Mouse (Mus musculus) liver, embryonic 15.5 days (tissue): ENCODE measurements around the gene Gm17651. TPM values are rescaled to one million over a fixed set of nuclear protein-coding genes. Genes with fewer than 3 reads are reported as not detected.
A peak's percentile ranks its signal among the peaks of the same experiment; 100 is the strongest.

Experiments used
- ATAC-seq: fragments of 200-750 bp; cut with Nextera tagmentation; 2 replicates; pipeline ENCODE4 v1.8.0; 2017; ENCODE audit warnings: moderate number of reproducible peaks, mild to moderate bottlenecking, moderate library complexity; ENCODE audit not compliant: insufficient read depth
- H3K27ac ChIP-seq: fragments of 300-500 bp; sonication (generic); replicated peaks from 2 replicates; pipeline ENCODE4 v1.5.1; 2015; ENCODE audit warnings: mild to moderate bottlenecking, inconsistent platforms
- H3K27me3 ChIP-seq: fragments of 300-500 bp; sonication (generic); 2 replicates; pipeline ENCODE4 v1.6.1; 2015; ENCODE audit warnings: mild to moderate bottlenecking, inconsistent platforms
- H3K36me3 ChIP-seq: fragments of 300-500 bp; sonication (generic); replicated peaks from 2 replicates; pipeline ENCODE4 v1.6.1; 2015; ENCODE audit warnings: moderate library complexity, mild to moderate bottlenecking, inconsistent platforms
- H3K4me1 ChIP-seq: fragments of 300-500 bp; sonication (generic); replicated peaks from 2 replicates; pipeline ENCODE4 v1.6.1; 2015; ENCODE audit warnings: inconsistent platforms
- H3K4me2 ChIP-seq: fragments of 300-500 bp; sonication (generic); 2 replicates; pipeline ENCODE4 v1.6.1; 2015; ENCODE audit warnings: moderate library complexity, mild to moderate bottlenecking, inconsistent platforms
- H3K4me3 ChIP-seq: fragments of 300-500 bp; sonication (generic); replicated peaks from 2 replicates; pipeline ENCODE4 v1.5.1; 2015; ENCODE audit warnings: mild to moderate bottlenecking, inconsistent platforms
- H3K9ac ChIP-seq: fragments of 300-500 bp; sonication (generic); 2 replicates; pipeline ENCODE4 v1.6.1; 2015; ENCODE audit warnings: moderate library complexity, mild to moderate bottlenecking, inconsistent platforms
- H3K9me3 ChIP-seq: fragments of 300-500 bp; sonication (generic); replicated peaks from 2 replicates; pipeline ENCODE4 v1.6.1; 2016; ENCODE audit warnings: inconsistent platforms
- WGBS: fragments of 180-500 bp; shearing (Covaris S2); methylation state at CpG from one replicate; pipeline ENCODE4 v1.1.7; 2015; ENCODE audit warnings: mixed read lengths; ENCODE audit not compliant: insufficient replicate concordance; 5-methylcytosine and 5-hydroxymethylcytosine counted together
- polyA plus RNA-seq: library from polyadenylated mRNA; unstranded; fragments of >200 nt; fragmentation: Nextera tagmentation; extraction: Ambion mirVana; gene quantifications from 2 replicates; pipeline ENCODE4 v1.2.1, GENCODE M21; 2015

Gm17651 gene
- polyA plus RNA-seq, 1 experiment from 2014 or later, result not detected

DNA sequence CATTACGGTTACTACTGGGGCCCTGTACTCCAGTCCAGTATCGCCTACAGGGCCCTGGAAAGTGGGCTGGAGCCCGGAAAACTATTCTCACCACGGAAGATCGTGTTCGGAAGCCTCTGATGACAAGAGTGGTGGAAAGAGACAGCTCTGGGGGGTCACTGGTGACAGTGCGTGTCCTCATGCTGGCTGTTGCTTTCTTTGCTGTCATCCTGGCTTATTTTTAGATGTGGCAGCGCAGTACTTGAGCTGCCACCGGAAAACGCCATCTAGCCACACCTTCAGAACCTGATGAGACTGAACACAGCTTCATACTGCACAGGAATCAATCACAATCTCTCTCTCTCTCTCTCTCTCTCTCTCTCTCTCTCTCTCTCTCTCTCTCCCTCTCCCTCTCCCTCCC, 22.9 kb downstream of the Gm17651 start:
- ATAC-seq, result no peak
- no peak overlapping the region for H3K9ac ChIP-seq
- H3K27ac ChIP-seq, result no peak overlapping the region
- H3K4me1 ChIP-seq, result 0 out of 2 replicates have a peak, but pooled peaks cover 5% of the 10 kb centered on the region
- H3K9me3 ChIP-seq, result no peaks in the 10 kb centered on the region
- no peaks in the 10 kb centered on the region for H3K36me3 ChIP-seq
- H3K4me3 ChIP-seq, result no peak overlapping the region
- H3K4me2 ChIP-seq, result no peak overlapping the region
- WGBS, result 67% methylated on average over 10 of the region's 10 CpGs
- H3K27me3 ChIP-seq, result no peaks in the 10 kb centered on the region

DNA sequence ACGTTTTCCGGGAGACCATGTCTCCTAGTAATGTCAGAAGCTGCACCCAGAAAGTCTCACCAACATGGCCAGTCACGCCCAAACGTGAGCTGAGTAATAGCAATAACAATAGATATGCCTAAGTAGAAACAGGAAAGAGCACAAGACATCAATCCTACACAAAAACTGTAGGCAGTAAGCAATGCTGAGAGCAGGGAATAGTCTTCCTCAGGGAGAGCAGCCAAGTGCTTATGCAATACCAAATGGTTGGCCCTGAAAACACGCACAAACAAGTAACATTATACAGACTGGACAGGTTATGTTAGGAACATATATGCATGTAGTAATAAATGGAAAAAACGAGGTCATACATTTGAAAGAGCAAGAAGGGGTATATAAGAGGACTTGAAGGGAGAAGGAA, 25.0 kb downstream of the Gm17651 start:
- no peaks in the 10 kb centered on the region for H3K9me3 ChIP-seq
- H3K36me3 ChIP-seq, result 0 out of 2 replicates have a peak, but pooled peaks cover 5% of the 10 kb centered on the region
- no peak for ATAC-seq
- no peak overlapping the region for H3K4me2 ChIP-seq
- H3K27me3 ChIP-seq, result no peaks in the 10 kb centered on the region
- WGBS, result 55% methylated on average over 6 of the region's 6 CpGs
- H3K9ac ChIP-seq, result no peak overlapping the region
- H3K27ac ChIP-seq, result no peak overlapping the region
- H3K4me3 ChIP-seq, result no peak overlapping the region
- H3K4me1 ChIP-seq, result 0 out of 2 replicates have a peak, but pooled peaks cover 5% of the 10 kb centered on the region

DNA sequence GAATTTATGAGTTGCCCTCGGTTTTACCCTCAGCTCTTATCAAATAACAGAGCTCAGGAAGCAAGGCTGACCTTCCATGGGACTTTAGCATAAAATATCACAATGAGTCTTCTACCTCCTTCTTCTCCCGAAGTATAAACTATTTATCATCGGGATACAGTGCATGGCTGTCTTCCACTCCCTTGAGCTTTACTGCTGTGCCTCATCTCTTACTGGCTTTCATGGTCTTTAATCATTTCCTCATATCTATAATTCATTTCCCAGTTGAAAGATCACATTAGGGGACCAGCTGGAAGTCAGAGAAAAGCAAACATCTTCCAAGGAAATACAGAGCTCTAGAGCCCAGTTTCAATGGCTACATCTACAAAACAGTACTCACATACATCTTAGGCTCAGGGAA, 25.5 kb downstream of the Gm17651 start:
- Histone ChIP-seq H3K4me1 (0 out of 2 replicates have a peak, but pooled peaks cover 5% of the 10 kb centered on the region), H3K4me3 (no peak overlapping the region), H3K4me2 (no peak overlapping the region), H3K36me3 (0 out of 2 replicates have a peak, but pooled peaks cover 5% of the 10 kb centered on the region), H3K27me3 (no peaks in the 10 kb centered on the region), H3K27ac (no peak overlapping the region), H3K9me3 (no peaks in the 10 kb centered on the region), H3K9ac (no peak overlapping the region)
- WGBS, result 53% methylated on average over 3 of the region's 3 CpGs
- no peak for ATAC-seq

DNA sequence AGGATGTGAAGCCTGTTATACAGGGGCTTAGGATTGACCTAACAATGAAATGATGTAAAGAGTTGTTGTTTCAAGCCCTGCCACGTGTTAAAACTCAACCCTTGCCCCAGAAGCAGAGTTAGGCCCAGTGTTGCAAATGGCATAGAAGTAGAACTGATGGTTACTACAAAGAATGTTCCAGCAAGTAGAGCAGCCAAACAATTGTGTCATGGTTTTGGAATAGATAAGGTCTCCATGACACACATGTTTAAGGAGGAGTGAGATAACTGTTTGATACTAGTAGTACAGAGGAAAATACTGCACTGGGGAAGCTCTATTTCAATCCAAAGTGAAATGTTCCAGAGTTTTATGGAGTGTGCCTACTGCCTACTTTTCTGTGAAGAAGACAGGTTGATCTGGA, 26.0 kb downstream of the Gm17651 start:
- Histone ChIP-seq H3K27me3 (no peaks in the 10 kb centered on the region), H3K36me3 (0 out of 2 replicates have a peak, but pooled peaks cover 5% of the 10 kb centered on the region), H3K9ac (no peak overlapping the region), H3K27ac (no peak overlapping the region), H3K4me3 (no peak overlapping the region), H3K4me1 (0 out of 2 replicates have a peak, but pooled peaks cover 5% of the 10 kb centered on the region), H3K4me2 (no peak overlapping the region), H3K9me3 (no peaks in the 10 kb centered on the region)
- WGBS, result 33% methylated on average over 1 of the region's 1 CpGs
- ATAC-seq, result no peak

DNA sequence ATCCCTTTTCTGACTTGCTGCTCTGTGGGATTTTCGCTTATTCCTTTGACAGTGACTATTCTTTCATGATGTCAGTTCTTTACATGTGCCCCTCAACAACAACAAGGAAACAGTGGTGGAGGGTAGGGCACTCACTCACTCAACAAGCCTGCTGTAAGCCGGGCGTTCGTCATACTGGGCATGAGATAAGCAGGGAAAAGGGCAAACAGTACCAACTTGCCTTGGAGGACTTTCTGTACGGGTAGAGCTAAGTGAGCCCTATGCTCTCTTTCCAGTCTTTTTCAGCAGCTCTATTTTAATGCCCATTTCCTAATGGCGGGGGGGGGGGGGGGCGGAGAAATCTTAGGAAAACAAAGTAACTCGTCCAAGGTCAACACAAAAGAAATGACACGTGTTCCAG, 32.5 kb downstream of the Gm17651 start:
- H3K4me3 ChIP-seq, result no peak overlapping the region
- H3K27me3 ChIP-seq, result no peaks in the 10 kb centered on the region
- H3K9me3 ChIP-seq, result no peaks in the 10 kb centered on the region
- no peak overlapping the region for H3K27ac ChIP-seq
- no peaks in the 10 kb centered on the region for H3K4me1 ChIP-seq
- no peak overlapping the region for H3K4me2 ChIP-seq
- no peak overlapping the region for H3K9ac ChIP-seq
- no peak for ATAC-seq
- H3K36me3 ChIP-seq, result 0 out of 2 replicates have a peak, but pooled peaks cover 11% of the 10 kb centered on the region
- 64% methylated on average over 9 of the region's 9 CpGs for WGBS

DNA sequence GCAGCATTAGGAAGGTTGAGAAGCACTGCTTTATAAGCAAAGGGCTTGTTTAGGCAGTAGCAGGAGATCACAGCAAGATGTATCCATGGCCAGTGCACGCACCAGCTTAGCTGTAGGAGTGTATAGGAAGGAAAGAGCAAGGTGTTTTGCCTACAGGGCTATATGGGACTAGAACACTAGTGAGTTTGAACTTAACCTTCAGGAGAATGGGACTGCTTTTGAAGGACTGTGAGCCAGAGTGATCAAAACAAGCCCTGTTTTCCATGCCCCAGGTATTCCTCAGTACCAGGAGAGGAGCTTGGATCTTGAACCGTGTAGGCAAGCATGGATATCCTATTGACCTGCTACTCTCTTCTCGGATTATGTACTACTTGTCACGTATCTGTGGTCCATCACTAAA, 33.1 kb downstream of the Gm17651 start:
- Histone ChIP-seq H3K9ac (no peak overlapping the region), H3K27ac (no peak overlapping the region), H3K4me3 (no peak overlapping the region), H3K4me2 (no peak overlapping the region), H3K9me3 (no peaks in the 10 kb centered on the region), H3K4me1 (no peaks in the 10 kb centered on the region), H3K27me3 (no peaks in the 10 kb centered on the region), H3K36me3 (0 out of 2 replicates have a peak, but pooled peaks cover 11% of the 10 kb centered on the region)
- WGBS, result 68% methylated on average over 4 of the region's 4 CpGs
- no peak for ATAC-seq

DNA sequence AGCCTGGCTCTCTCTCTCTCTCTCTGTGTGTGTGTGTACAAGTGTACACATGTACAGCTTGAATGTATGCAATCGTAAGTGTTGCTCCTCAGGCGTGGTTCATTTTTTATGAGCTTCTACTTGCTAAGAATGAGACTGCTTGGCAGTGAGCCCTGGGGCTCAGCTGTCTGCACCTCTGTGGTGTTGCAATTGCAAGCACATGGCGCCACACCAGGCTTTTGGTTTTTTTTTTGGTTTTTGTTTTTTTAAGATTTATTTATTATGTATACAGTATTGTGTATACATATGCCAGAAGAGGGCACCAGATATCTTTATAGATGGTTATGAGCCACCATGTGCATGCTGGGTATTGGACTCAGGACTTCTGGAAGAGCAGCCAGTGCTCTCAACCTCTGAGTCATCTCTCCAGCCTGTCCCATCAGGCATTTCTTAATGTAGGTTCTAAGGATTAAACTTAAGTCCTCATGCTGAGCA, 40.2 kb downstream of the Gm17651 start:
- ATAC-seq, result no peak
- Histone ChIP-seq H3K4me2 (no peak overlapping the region), H3K27me3 (no peaks in the 10 kb centered on the region), H3K36me3 (no peaks in the 10 kb centered on the region), H3K4me3 (no peak overlapping the region), H3K4me1 (peaks cover 7% of the 10 kb centered on the region; the same call in 1 of the 2 replicates), H3K27ac (no peak overlapping the region), H3K9me3 (no peaks in the 10 kb centered on the region), H3K9ac (no peak overlapping the region)
- WGBS, result 42% methylated on average over 3 of the region's 3 CpGs

DNA sequence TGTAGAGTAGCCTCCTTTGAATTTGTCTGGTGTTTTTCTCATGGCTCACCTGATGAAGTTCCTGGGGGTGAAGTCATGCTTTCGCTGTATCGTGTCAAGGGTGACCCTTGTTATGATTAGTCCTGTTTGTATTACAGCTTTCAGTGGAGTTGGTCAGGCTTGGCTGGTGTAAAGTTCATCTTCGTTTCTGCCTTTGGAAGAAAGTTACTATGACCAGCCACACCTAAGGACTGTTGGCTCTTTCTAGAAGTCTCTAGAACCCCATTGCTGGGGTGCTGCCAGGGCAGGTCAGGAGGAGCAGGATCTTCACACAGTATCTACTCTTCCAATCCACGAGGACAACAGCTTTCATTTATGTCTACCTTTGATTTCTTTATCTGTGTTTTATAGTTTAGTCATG, 41.0 kb downstream of the Gm17651 start:
- no peaks in the 10 kb centered on the region for H3K27me3 ChIP-seq
- no peak overlapping the region for H3K4me3 ChIP-seq
- H3K36me3 ChIP-seq, result no peaks in the 10 kb centered on the region
- H3K4me2 ChIP-seq, result no peak overlapping the region
- no peak for ATAC-seq
- H3K27ac ChIP-seq, result no peak overlapping the region
- H3K4me1 ChIP-seq, result peaks cover 15% of the 10 kb centered on the region
- no peaks in the 10 kb centered on the region for H3K9me3 ChIP-seq
- H3K9ac ChIP-seq, result no peak overlapping the region
- 52% methylated on average over 4 of the region's 4 CpGs for WGBS

DNA sequence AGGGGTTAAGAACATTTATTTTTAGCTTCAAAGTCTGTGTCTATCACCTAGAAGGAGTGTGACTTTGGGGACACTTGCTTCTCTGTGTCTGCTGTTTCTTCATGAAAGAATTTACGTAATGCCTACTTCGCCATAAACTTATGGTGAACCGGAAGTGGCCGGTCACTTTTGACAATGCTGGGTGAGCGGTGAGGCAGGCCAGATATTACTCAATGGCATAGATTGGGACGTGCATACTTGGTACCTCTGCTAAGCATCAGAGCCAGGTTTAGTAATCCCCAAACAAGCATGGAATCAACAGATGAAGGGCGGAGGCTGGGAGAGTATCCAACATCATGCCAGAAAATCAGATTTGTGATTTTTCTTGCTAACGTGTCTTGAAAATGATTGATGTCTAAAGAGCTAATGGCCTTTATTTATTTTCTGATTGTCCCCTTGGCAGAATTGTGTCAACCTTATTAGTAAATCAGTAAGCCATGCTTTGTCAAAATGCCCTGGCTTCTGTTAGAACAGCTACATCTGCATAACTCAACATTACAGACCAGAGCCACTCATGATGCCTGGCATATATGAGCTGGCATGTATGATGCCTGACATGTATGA, 43.1 kb downstream of the Gm17651 start:
- Histone ChIP-seq H3K4me1 (peaks cover 25% of the 10 kb centered on the region), H3K9ac (no peak overlapping the region), H3K36me3 (no peaks in the 10 kb centered on the region), H3K4me3 (no peak overlapping the region), H3K4me2 (no peak overlapping the region), H3K27me3 (no peaks in the 10 kb centered on the region), H3K27ac (no peak overlapping the region), H3K9me3 (no peaks in the 10 kb centered on the region)
- 66% methylated on average over 8 of the region's 8 CpGs for WGBS
- no peak for ATAC-seq

DNA sequence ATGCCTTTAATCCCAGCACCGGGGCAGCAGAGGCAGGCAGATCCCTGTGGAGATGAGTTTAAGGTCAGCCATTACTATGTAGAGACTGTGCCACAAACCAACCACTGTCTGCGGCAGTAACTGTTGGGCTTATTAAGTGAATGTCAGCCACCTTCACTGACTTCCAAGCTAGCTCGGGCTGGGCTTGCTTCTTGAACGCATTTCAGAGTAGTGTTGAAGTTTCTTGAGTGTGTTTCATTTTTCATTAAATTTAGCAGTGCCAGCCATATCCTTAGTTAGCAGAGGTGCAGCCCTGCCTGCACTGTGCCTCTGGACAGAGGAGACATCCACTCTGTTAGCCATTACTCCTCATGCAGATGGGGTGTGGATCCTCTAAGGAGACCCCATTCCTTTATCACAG, 43.7 kb downstream of the Gm17651 start:
- no peak for ATAC-seq
- H3K4me1 ChIP-seq, result peaks cover 25% of the 10 kb centered on the region
- WGBS, result 77% methylated on average over 4 of the region's 4 CpGs
- no peak overlapping the region for H3K27ac ChIP-seq
- H3K27me3 ChIP-seq, result no peaks in the 10 kb centered on the region
- no peak overlapping the region for H3K4me2 ChIP-seq
- H3K36me3 ChIP-seq, result no peaks in the 10 kb centered on the region
- H3K9ac ChIP-seq, result no peak overlapping the region
- H3K4me3 ChIP-seq, result no peak overlapping the region
- no peaks in the 10 kb centered on the region for H3K9me3 ChIP-seq

DNA sequence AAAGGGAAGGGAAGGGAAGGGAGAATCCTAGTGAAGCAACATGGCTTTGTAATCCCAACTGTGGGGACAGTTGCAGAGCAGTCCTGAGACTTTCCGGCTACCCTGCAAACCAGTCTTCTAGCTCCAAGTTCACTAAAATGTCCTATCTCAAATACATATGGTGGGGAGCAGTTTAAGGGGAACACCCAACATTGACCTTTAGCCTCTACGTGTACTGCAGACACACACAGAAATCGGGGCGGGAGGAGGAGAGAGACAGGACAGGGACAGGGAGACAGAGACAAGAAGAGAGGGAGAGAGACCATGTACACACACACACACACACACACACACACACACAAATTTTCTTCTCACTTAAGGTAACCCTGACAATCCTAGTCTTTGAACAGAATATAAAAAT, 44.6 kb downstream of the Gm17651 start:
- peaks cover 25% of the 10 kb centered on the region for H3K4me1 ChIP-seq
- no peaks in the 10 kb centered on the region for H3K36me3 ChIP-seq
- 0 out of 2 replicates have a peak overlapping the region, but pooled peaks have one; percentile 0 for H3K4me3 ChIP-seq
- no peaks in the 10 kb centered on the region for H3K9me3 ChIP-seq
- no peak for ATAC-seq
- H3K27ac ChIP-seq, result peak overlapping the region; percentile 82; the same call in 1 of the 2 replicates
- H3K4me2 ChIP-seq, result peak overlapping the region; percentile 74
- no peaks in the 10 kb centered on the region for H3K27me3 ChIP-seq
- no peak overlapping the region for H3K9ac ChIP-seq
- WGBS, result 73% methylated on average over 4 of the region's 4 CpGs
